Mouse (Mus musculus): Measurements from ENCODE around the gene Baiap2. TPM values are rescaled to one million over a fixed set of nuclear protein-coding genes. Genes with fewer than 3 reads are reported as not detected.

The Baiap2 gene
- polyA plus RNA-seq, 1 experiment from 2014 or later: 15.4 TPM

GRCm38 (mm10) chr11:120002634-120003220 lies 60.2 kb downstream of the Baiap2 start:
- CTCF ChIA-PET: interaction anchor here (0.9 kb wide), 1 partner anchor 68 kb away, joined by 3 read pairs; no protein-coding TSS in a partner anchor
- POLR2A ChIA-PET: no interaction called here
- ATAC-seq (no peak), DNase-seq (ENCODE audit: low read depth, low spot score) (no peak)
- H3K27me3 ChIP-seq: no peaks in the 10 kb centered on the region
- no peak for TF ChIP-seq CTCF (IDR thresholded peaks at IDR 0.05)
- in situ Hi-C loops (cut with MboI; ENCODE audit: low pct_unique_long_range_greater_than_20kb): no loop called here

GRCm38 (mm10) chr11:120005434-120006317 lies 63.1 kb downstream of the Baiap2 start:
- DNase-seq (ENCODE audit: low read depth, low spot score): no peak
- no peak for TF ChIP-seq CTCF (IDR thresholded peaks at IDR 0.05)
- ChIA-PET POLR2A (interaction anchor here (0.9 kb wide), 1 partner anchor 9 kb away, joined by 3 read pairs; no protein-coding TSS in a partner anchor), CTCF (no interaction called here)
- H3K27me3 ChIP-seq: peaks cover 9% of the 10 kb centered on the region
- in situ Hi-C loops (cut with MboI; ENCODE audit: low pct_unique_long_range_greater_than_20kb): no loop called here
- no peak for ATAC-seq

- ATAC-seq: no peak
- in situ Hi-C loops (cut with MboI; ENCODE audit: low pct_unique_long_range_greater_than_20kb): no loop called here
- no peak for TF ChIP-seq CTCF (IDR thresholded peaks at IDR 0.05)
- no peak for DNase-seq (ENCODE audit: low read depth, low spot score)
- POLR2A ChIA-PET: interaction anchor here (0.8 kb wide), 1 partner anchor 17 kb away, joined by 3 read pairs; no protein-coding TSS in a partner anchor
- CTCF ChIA-PET: interaction anchor here (1.3 kb wide), 1 partner anchor 79 kb away, joined by 3 read pairs; the partner anchor contains the start of gene Cep131
- H3K27me3 ChIP-seq: peaks cover 9% of the 10 kb centered on the region
These were observed 65.0 kb downstream of the Baiap2 start for GRCm38 (mm10) chr11:120007496-120008080.

DNA sequence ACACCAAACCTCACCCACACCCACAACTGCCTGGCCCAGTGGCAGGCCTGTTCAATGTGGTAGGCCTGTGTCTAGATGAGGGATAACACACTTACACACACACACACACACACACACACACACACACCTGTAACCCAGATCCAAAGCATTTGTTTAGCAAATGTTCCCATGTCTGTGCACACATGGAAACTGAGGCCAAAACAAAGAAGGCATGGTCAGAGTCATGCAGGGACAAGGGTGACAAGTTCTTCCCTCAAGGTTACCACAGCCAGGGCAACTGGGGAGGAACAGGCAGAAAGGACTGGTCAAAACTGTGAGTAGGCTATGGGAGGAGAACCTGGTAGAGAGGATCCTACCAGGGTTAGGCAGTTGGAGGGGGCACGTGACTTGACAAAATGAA lies 65.9 kb downstream of the Baiap2 start:
- no peak for TF ChIP-seq CTCF (IDR thresholded peaks at IDR 0.05)
- ChIA-PET POLR2A (interaction anchor here (0.5 kb wide), 1 partner anchor 368 kb away, joined by 13 read pairs; no protein-coding TSS in a partner anchor), CTCF (no interaction called here)
- no peak for DNase-seq (ENCODE audit: low read depth, low spot score)
- H3K27me3 ChIP-seq: peaks cover 9% of the 10 kb centered on the region
- ATAC-seq: no peak
- in situ Hi-C loops (cut with MboI; ENCODE audit: low pct_unique_long_range_greater_than_20kb): no loop called here

DNA sequence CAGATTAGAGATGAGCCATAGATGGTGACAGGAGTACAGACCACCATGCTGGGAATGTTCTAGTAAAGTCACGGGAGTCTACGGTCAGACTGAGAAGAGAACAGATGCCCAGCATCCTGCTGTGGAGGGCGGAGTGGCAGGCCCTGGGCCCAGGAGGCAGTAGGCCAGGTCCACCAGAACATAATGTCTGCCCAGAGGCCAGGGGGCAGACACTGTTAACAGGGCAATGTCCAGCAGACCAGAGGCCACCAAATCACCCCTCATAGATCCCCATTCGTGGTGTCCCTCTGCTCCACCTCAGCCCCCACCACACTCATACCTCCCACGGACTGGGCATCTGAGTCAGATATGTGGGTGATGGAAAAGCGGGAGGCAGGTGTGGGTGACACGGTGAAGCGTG lies 66.4 kb downstream of the Baiap2 start:
- peaks cover 9% of the 10 kb centered on the region for H3K27me3 ChIP-seq
- ATAC-seq (no peak), DNase-seq (ENCODE audit: low read depth, low spot score) (no peak)
- CTCF ChIA-PET: no interaction called here
- in situ Hi-C loops (cut with MboI; ENCODE audit: low pct_unique_long_range_greater_than_20kb): no loop called here
- TF ChIP-seq CTCF (IDR thresholded peaks at IDR 0.05): no peak
- POLR2A ChIA-PET: interaction anchor here (0.5 kb wide), 1 partner anchor 367 kb away, joined by 13 read pairs; no protein-coding TSS in a partner anchor

DNA sequence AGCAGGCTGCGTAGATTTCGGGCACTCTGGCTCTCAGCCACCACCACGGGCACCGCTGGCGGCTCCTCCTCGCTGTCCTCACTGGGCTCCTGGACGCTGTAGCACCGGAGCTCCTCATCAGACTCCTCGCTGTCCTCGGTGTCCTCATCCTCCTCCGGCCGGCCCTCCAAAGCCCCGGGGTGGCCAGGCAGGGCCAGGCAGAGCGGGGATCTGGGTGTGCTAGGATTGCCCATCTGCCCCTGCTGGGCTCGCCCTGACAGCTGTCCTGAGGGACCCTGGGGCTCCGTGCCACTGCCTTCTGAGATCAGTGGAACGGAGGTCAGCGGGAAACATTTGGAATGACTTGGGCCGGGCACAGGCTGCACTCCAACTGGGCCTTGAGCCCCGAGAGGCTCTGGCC lies 67.4 kb downstream of the Baiap2 start:
- POLR2A ChIA-PET: no interaction called here
- no peak for TF ChIP-seq CTCF (IDR thresholded peaks at IDR 0.05)

DNA sequence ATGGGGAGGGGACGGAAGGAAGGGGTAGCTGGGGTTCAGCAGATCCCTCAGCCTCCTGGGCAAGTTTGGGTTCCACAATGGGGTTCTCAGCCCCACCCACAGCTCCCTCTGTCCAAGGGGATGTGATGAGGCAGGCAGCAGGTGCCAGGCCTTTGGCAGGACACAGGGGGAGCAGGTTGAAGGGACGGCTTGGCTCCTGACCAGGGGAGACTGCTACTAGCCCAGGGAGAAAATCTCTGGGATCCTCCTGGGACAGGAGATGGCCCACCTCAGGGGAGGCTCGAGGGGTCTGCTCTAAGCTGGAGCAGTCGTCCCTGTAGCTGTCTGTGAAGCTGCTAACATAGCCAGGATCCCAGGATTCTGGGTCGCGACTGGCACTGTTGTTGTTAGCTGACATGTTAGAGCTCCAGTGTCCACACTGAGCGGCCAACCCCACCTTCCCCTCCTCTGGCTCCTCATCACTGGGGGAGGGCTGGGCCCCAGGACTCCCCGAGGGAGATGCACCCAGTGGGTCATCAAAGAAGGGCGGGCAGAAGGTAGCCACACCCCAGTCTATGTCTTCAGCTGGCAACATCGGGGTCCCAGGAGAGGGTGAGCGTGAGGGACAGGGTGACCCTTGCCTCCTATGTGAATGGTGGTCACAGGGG lies 68.7 kb downstream of the Baiap2 start:
- no peak for TF ChIP-seq CTCF (IDR thresholded peaks at IDR 0.05)
- CTCF ChIA-PET: interaction anchor here (1.1 kb wide), 1 partner anchor 59 kb away, joined by 3 read pairs; no protein-coding TSS in a partner anchor
- POLR2A ChIA-PET: no interaction called here
- H3K27me3 ChIP-seq: peaks cover 9% of the 10 kb centered on the region
- in situ Hi-C loops (cut with MboI; ENCODE audit: low pct_unique_long_range_greater_than_20kb): no loop called here
- DNase-seq (ENCODE audit: low read depth, low spot score) (no peak), ATAC-seq (no peak)

More for the DNA sequence above, 67.4 kb downstream of the Baiap2 start:
- DNase-seq (ENCODE audit: low read depth, low spot score) (no peak), ATAC-seq (no peak)
- in situ Hi-C loops (cut with MboI; ENCODE audit: low pct_unique_long_range_greater_than_20kb): no loop called here
- peaks cover 9% of the 10 kb centered on the region for H3K27me3 ChIP-seq
- CTCF ChIA-PET: no interaction called here

DNA sequence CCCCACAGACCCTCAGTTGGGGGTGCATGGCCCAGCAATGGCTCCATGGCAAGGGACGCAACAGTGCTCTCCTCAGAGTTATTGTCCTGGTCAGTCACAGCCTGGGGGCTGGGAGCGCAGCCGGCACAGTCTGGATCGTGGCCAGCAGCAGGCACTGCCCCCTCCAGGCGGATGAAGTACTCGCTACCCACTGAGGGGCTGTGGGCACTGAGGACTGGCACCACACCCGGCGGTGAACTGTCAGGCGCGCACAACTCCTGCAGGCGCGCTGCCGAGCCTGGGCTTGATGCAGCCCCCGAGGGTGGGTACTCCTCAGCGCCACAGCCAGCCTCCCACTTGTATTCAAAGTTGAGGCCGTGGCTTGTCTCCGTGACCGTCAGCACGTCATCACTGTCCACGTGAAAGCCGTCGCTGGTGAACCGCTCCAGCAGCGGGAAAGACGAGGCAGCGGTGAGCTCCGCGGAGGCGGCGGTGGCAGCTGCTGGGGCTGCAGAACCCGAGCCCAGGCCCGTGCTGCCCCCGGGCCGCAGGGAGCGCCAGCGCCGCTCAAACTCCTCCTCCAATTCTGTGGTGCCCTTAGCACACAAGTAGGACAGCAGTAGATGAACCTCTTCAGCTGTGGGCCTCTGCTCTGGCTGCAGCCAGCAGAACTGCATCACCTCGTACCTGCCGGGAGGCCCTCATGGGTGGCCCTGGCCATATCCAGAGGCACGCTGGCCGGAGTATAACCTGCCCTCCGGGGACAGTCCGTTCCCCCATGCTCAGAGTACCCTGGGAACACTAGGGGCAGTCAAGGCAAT lies 69.4 kb downstream of the Baiap2 start:
- ChIA-PET POLR2A (no interaction called here), CTCF (interaction anchor here (1.1 to 1.4 kb wide), 2 partner anchors 16 to 60 kb away, joined by 3 read pairs; no protein-coding TSS in a partner anchor)
- in situ Hi-C loops (cut with MboI; ENCODE audit: low pct_unique_long_range_greater_than_20kb): no loop called here
- TF ChIP-seq CTCF (IDR thresholded peaks at IDR 0.05): no peak
- ATAC-seq (no peak), DNase-seq (ENCODE audit: low read depth, low spot score) (no peak)
- peaks cover 9% of the 10 kb centered on the region for H3K27me3 ChIP-seq

DNA sequence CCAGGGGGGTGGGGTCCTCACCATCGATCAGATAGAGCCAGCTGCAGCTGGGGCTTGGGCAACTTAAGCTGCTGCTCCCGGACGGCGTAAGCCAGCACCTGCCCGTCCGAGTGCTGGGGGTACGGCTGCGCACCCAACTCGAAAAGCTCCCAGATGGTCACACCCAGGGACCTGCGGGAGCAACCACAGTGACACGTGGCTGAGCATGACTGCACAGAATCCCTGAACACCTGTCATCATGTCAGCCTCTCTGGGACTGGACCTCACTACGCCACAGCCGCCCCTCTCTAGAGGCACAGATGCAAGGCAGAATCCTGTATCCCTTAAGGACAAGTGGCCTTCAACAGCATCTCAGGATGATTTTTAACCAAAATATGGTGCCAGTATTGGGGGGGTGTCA lies 70.1 kb downstream of the Baiap2 start:
- no peak for TF ChIP-seq CTCF (IDR thresholded peaks at IDR 0.05)
- ChIA-PET CTCF (interaction anchor here (1.3 to 1.4 kb wide), 3 partner anchors 15 to 29 kb away, joined by 3 read pairs; no protein-coding TSS in a partner anchor), POLR2A (no interaction called here)
- DNase-seq (ENCODE audit: low read depth, low spot score) (no peak), ATAC-seq (no peak)
- in situ Hi-C loops (cut with MboI; ENCODE audit: low pct_unique_long_range_greater_than_20kb): no loop called here
- H3K27me3 ChIP-seq: peaks cover 9% of the 10 kb centered on the region
